Mouse (Mus musculus): Measurements from ENCODE around the gene Il1rap. TPM values are rescaled to one million over a fixed set of nuclear protein-coding genes. Genes with fewer than 3 reads are reported as not detected.

Il1rap gene
- polyA plus RNA-seq (2012; rRNA removed) = 19.1 and 20.3 TPM in 2 replicates

DNA sequence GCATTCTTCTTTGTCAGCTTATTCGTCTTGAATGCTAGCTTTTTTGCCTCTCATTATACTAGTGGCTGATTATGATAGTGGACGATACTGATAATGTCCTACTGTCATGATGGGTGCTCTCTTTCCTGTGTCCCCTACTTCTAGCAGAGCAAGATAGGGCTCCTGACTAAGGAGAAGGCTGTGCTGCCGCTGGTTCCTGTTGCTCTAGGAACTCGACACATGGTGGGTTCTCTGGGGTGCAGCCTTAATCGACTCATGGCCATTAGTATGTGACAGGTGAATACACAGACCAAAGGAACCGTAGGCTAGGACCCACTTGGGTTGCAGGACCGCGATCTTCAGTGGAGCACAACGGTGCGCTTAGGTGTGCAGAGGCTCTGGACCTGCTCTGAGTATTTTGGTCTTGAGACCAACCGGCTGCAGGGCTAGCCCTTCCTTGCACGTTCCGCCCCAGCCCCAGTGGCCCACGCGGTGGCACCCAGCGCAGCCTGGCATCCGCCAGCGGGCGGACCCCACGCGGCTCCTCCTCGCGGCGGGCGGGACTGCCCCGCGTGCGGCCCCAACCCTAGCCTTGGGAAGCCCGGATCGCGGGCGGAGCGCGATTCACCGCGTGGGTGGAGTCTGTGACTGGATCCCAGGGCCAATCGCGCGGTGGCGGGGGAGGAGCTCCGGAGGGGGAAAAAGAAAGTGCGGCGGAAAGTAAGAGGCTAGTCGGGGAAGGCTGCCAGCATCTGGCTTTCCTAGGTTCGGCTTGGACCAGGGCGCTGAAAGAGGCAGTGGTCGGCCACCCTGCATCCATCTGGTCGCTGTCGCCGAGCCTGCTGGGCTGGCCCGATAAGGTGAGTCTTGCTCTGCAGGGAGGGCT lies at the start of gene Il1rap:
TSS of gene Il1rap (plus strand) at position 657 of the 865 bp plus-strand sequence.
- Histone ChIP-seq H3K27ac (ENCODE audit: insufficient read depth, low read length) (no peak within 1 kb of the TSS), H3K4me1 (ENCODE audit: control insufficient read depth, insufficient read depth, low read length) (no peaks in the 10 kb centered on the region), H3K4me3 (replicated peaks; ENCODE audit: insufficient read depth, low read depth, low read length) (peak within 1 kb of the TSS; percentile 76), H3K27me3 (ENCODE audit: control insufficient read depth, insufficient read depth, low read length) (no peaks in the 10 kb centered on the region)
- TF ChIP-seq CTCF (IDR thresholded peaks at IDR 0.05; ENCODE audit: borderline replicate concordance, insufficient read depth, low read depth, low read length) = no peak
- no peak for TF ChIP-seq POLR2A (IDR thresholded peaks at IDR 0.05; ENCODE audit: borderline replicate concordance, insufficient read depth, low read length)
- DNase-seq = peak; percentile 87
- 3% methylated on average over 51 of the region's 51 CpGs for WGBS

DNA sequence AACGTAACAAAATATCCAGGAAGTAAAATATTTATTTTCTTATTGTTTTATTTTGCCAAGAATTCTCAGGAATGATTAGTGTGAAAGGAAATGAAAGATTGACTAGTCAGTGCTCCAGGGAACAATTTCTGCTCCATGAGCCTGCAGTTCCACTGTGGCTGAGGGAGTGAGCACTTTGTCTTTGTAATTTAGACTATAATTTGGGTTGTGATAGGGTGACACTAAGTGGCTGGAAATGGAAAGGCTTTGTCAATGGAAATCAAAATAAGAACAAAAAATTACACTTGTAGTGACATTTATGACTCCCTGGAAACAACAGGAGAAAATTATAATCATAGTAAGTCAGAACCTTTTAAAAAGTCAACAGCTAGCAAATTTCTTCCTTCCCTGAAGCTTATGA lies 49.2 kb upstream of the Il1rap start:
- DNase-seq = no peak
- Histone ChIP-seq H3K4me3 (replicated peaks; ENCODE audit: insufficient read depth, low read depth, low read length) (no peak overlapping the region), H3K27me3 (ENCODE audit: control insufficient read depth, insufficient read depth, low read length) (no peaks in the 10 kb centered on the region), H3K4me1 (ENCODE audit: control insufficient read depth, insufficient read depth, low read length) (no peaks in the 10 kb centered on the region), H3K27ac (ENCODE audit: insufficient read depth, low read length) (no peak overlapping the region)
- TF ChIP-seq POLR2A (IDR thresholded peaks at IDR 0.05; ENCODE audit: borderline replicate concordance, insufficient read depth, low read length) = no peak
- TF ChIP-seq CTCF (IDR thresholded peaks at IDR 0.05; ENCODE audit: borderline replicate concordance, insufficient read depth, low read depth, low read length) = no peak
- WGBS = 96% methylated on average over 1 of the region's 1 CpGs

DNA sequence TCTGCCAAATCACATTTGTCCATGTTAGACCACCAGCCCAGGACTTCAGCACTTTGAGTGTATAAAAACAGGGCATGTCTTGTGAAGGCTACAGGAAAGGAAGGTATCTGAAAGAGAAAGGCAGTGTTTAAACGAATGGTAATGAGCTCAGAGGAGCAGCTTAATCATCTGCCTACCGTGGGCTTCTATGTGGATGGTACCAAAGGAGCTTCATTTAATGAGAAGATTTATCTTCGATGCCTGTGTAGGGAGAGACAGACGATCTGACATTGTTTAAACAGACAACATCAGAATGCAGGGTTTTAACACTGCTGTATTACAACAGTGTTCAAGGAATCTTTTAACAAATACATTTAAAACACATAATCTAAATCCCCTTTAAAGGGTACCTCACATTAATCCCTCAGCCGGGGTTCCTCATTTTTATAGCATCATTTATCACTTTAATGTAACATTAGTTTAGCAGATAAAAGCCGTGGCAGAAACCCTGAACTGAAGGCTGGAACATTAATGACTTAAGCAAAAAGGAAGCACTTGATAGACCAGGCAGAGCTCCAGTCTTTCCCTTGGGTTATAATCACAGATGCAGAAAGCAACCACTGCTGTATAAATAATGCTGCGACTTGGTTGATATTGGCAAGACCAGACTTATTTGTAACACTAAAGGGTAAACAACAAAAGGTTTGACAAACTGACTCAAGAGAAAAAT lies 35.2 kb upstream of the Il1rap start:
- TF ChIP-seq CTCF (IDR thresholded peaks at IDR 0.05; ENCODE audit: borderline replicate concordance, insufficient read depth, low read depth, low read length) (no peak), POLR2A (IDR thresholded peaks at IDR 0.05; ENCODE audit: borderline replicate concordance, insufficient read depth, low read length) (no peak)
- 58% methylated on average over 7 of the region's 7 CpGs for WGBS
- Histone ChIP-seq H3K4me3 (replicated peaks; ENCODE audit: insufficient read depth, low read depth, low read length) (no peak overlapping the region), H3K27ac (ENCODE audit: insufficient read depth, low read length) (no peak overlapping the region), H3K27me3 (ENCODE audit: control insufficient read depth, insufficient read depth, low read length) (no peaks in the 10 kb centered on the region), H3K4me1 (ENCODE audit: control insufficient read depth, insufficient read depth, low read length) (no peaks in the 10 kb centered on the region)
- DNase-seq = no peak

- Histone ChIP-seq H3K4me1 (ENCODE audit: control insufficient read depth, insufficient read depth, low read length) (no peaks in the 10 kb centered on the region), H3K4me3 (replicated peaks; ENCODE audit: insufficient read depth, low read depth, low read length) (no peak overlapping the region), H3K27ac (ENCODE audit: insufficient read depth, low read length) (no peak overlapping the region), H3K27me3 (ENCODE audit: control insufficient read depth, insufficient read depth, low read length) (no peaks in the 10 kb centered on the region)
- TF ChIP-seq CTCF (IDR thresholded peaks at IDR 0.05; ENCODE audit: borderline replicate concordance, insufficient read depth, low read depth, low read length) (no peak), POLR2A (IDR thresholded peaks at IDR 0.05; ENCODE audit: borderline replicate concordance, insufficient read depth, low read length) (no peak)
- DNase-seq = no peak
- 79% methylated on average over 1 of the region's 1 CpGs for WGBS
Observed at GRCm38 (mm10) chr16:26546879-26547206, 34.7 kb upstream of the Il1rap start.

GRCm38 (mm10) chr16:26549221-26549620 lies 32.3 kb upstream of the Il1rap start:
- Histone ChIP-seq H3K4me1 (ENCODE audit: control insufficient read depth, insufficient read depth, low read length) (no peaks in the 10 kb centered on the region), H3K27me3 (ENCODE audit: control insufficient read depth, insufficient read depth, low read length) (no peaks in the 10 kb centered on the region), H3K4me3 (replicated peaks; ENCODE audit: insufficient read depth, low read depth, low read length) (no peak overlapping the region), H3K27ac (ENCODE audit: insufficient read depth, low read length) (no peak overlapping the region)
- DNase-seq = no peak
- TF ChIP-seq POLR2A (IDR thresholded peaks at IDR 0.05; ENCODE audit: borderline replicate concordance, insufficient read depth, low read length) (no peak), CTCF (IDR thresholded peaks at IDR 0.05; ENCODE audit: borderline replicate concordance, insufficient read depth, low read depth, low read length) (no peak)
- 77% methylated on average over 2 of the region's 2 CpGs for WGBS

GRCm38 (mm10) chr16:26552234-26552633 lies 29.3 kb upstream of the Il1rap start:
- Histone ChIP-seq H3K4me3 (replicated peaks; ENCODE audit: insufficient read depth, low read depth, low read length) (no peak overlapping the region), H3K27ac (ENCODE audit: insufficient read depth, low read length) (no peak overlapping the region), H3K27me3 (ENCODE audit: control insufficient read depth, insufficient read depth, low read length) (no peaks in the 10 kb centered on the region), H3K4me1 (ENCODE audit: control insufficient read depth, insufficient read depth, low read length) (no peaks in the 10 kb centered on the region)
- 91% methylated on average over 3 of the region's 3 CpGs for WGBS
- TF ChIP-seq CTCF (IDR thresholded peaks at IDR 0.05; ENCODE audit: borderline replicate concordance, insufficient read depth, low read depth, low read length) (no peak), POLR2A (IDR thresholded peaks at IDR 0.05; ENCODE audit: borderline replicate concordance, insufficient read depth, low read length) (no peak)
- no peak for DNase-seq

DNA sequence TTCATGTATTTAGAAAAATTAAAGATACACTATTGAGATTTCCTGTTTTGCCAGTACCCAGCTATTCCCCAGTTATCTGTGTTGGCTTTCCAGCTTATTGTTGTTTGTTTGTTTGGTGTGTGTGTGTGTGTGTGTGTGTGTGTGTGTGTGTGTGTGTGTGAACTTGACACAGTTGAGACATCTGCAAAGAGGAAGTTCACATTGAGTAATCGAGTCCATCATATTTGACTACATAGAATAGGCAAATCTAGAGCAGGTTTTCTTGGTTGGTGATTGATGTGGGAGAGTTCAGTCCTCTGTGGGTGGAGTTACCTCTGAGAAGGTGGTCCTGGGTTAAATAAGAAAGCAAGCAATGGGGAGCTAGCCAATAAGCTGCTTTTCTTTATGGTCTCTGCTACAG lies 22.7 kb upstream of the Il1rap start:
- no peak for DNase-seq
- no peaks in the 10 kb centered on the region for H3K27me3 ChIP-seq (ENCODE audit: control insufficient read depth, insufficient read depth, low read length)
- H3K27ac ChIP-seq (ENCODE audit: insufficient read depth, low read length) = no peak overlapping the region
- H3K4me3 ChIP-seq (replicated peaks; ENCODE audit: insufficient read depth, low read depth, low read length) = no peak overlapping the region
- TF ChIP-seq POLR2A (IDR thresholded peaks at IDR 0.05; ENCODE audit: borderline replicate concordance, insufficient read depth, low read length) (no peak), CTCF (IDR thresholded peaks at IDR 0.05; ENCODE audit: borderline replicate concordance, insufficient read depth, low read depth, low read length) (no peak)
- H3K4me1 ChIP-seq (ENCODE audit: control insufficient read depth, insufficient read depth, low read length) = no peaks in the 10 kb centered on the region
- WGBS = 90% methylated on average over 1 of the region's 1 CpGs

- no peaks in the 10 kb centered on the region for H3K27me3 ChIP-seq (ENCODE audit: control insufficient read depth, insufficient read depth, low read length)
- no peak overlapping the region for H3K4me3 ChIP-seq (replicated peaks; ENCODE audit: insufficient read depth, low read depth, low read length)
- H3K27ac ChIP-seq (ENCODE audit: insufficient read depth, low read length) = no peak overlapping the region
- no peak for TF ChIP-seq POLR2A (IDR thresholded peaks at IDR 0.05; ENCODE audit: borderline replicate concordance, insufficient read depth, low read length)
- TF ChIP-seq CTCF (IDR thresholded peaks at IDR 0.05; ENCODE audit: borderline replicate concordance, insufficient read depth, low read depth, low read length) = no peak
- no peaks in the 10 kb centered on the region for H3K4me1 ChIP-seq (ENCODE audit: control insufficient read depth, insufficient read depth, low read length)
- DNase-seq = no peak
- 25% methylated on average over 2 of the region's 2 CpGs for WGBS
Observed at GRCm38 (mm10) chr16:26561743-26562142, 19.8 kb upstream of the Il1rap start.
